Mouse (Mus musculus): ENCODE measurements around the gene Maml3.

DNA sequence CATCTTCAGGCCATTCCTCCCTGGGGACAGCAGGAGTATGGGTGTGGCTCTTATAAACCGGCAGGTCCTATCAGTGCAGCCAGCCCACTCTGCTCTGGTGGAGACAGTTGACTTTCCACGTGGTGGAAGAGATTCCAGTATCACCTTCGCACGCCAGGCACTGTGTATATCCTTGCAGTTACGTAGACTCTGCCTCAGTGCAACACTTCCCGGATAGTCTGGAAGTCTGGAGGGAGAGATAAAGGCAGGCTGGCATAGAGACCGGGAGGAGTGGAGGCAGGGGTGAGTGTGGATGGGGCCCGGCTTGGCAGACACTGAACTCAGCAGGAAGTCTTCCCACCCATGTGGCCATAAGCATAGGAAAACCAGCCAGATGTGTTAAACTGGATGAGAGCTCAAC is 416.2 kb downstream of the Maml3 start:
- TF ChIP-seq POLR2A (IDR thresholded peaks at IDR 0.05; ENCODE audit: insufficient read length, low read depth) (no peak), MAX (IDR thresholded peaks at IDR 0.05; ENCODE audit: low read depth) (no peak), CEBPB (IDR thresholded peaks at IDR 0.05; ENCODE audit: insufficient read depth, poor library complexity, severe bottlenecking) (no peak), TCF12 (IDR thresholded peaks at IDR 0.05; ENCODE audit: insufficient read depth, poor library complexity, severe bottlenecking) (no peak), E2F4 (IDR thresholded peaks at IDR 0.05; ENCODE audit: insufficient read depth) (no peak), SRF (IDR thresholded peaks at IDR 0.05; ENCODE audit: control insufficient read depth, insufficient read length, low read depth) (no peak), MYOD1 (IDR thresholded peaks at IDR 0.05; ENCODE audit: control insufficient read depth in 1 of 3, insufficient read length in 2 of 3, low read depth in 2 of 3) (no peak), MYOG (IDR thresholded peaks at IDR 0.05; ENCODE audit: control insufficient read depth in 1 of 3, insufficient read depth in 1 of 3, insufficient read length in 2 of 3, low read depth in 2 of 3) (no peak), USF1 (IDR thresholded peaks at IDR 0.05; ENCODE audit: low read depth) (no peak)

All from myocyte (in vitro differentiated cells).